Mouse (Mus musculus): ENCODE measurements around the gene Tet1. TPM values are rescaled to one million over a fixed set of nuclear protein-coding genes. Genes with fewer than 3 reads are reported as not detected.

Tet1 gene
- polyA plus RNA-seq, 1 experiment from 2014 or later = 6.4 TPM

DNA sequence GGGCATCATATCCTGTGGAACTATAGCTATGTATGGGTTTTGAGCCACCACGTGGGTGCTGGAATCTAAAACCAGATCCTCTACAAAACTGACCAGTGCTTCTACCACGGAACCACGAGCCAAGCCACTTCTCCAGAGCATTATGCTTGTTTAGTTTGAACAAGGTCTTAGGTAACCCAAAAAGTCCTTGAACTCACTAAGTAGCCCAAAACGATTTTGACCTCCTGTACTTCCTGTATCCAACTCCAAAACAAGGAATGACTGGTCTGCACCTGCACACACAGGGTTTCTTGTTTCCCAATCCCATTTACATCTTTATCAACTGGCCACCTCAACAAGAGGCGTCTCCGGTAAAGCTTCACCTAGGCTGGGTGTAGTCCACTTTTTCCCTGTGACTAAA lies 13.4 kb downstream of the Tet1 start:
- 67% methylated on average over 6 of the region's 6 CpGs for WGBS
- H3K9me3 ChIP-seq (ENCODE audit: control insufficient read depth, low read length) = no peaks in the 10 kb centered on the region
- ATAC-seq (ENCODE audit: low FRiP score, low TSS enrichment) = no peak

DNA sequence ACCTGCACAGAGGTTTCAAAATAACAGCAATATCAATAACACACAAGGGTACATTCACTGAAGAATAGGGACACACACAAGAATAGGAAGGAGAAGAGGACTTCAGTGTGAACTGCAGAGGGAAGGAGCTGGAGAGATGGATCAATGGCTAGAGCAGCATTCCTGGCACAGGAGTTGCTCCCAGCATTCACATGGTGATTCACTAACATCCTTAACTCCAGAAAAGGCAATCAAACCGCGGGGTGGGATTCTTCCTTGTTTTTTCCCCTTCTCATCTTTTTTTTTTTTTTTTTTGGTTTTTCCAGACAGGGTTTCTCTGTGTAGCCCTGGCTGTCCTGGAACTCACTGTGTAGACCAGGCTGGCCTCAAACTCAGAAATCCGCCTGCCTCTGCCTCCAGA lies 14.3 kb downstream of the Tet1 start:
- ATAC-seq (ENCODE audit: low FRiP score, low TSS enrichment) (no peak), DNase-seq (ENCODE audit: low spot score) (no peak)
- no peaks in the 10 kb centered on the region for H3K4me1 ChIP-seq (replicated peaks; ENCODE audit: control insufficient read depth, insufficient read depth)
- H3K36me3 ChIP-seq (ENCODE audit: control insufficient read depth, insufficient read depth, low read length) = no peaks in the 10 kb centered on the region
- H3K9ac ChIP-seq (ENCODE audit: low read length) = no peak overlapping the region
- 77% methylated on average over 3 of the region's 3 CpGs for WGBS
- no peak overlapping the region for H3K27ac ChIP-seq (replicated peaks)
- no peaks in the 10 kb centered on the region for H3K9me3 ChIP-seq (ENCODE audit: control insufficient read depth, low read length)
- no peak overlapping the region for H3K4me2 ChIP-seq (replicated peaks; ENCODE audit: low read depth)
- no peak overlapping the region for H3K4me3 ChIP-seq (ENCODE audit: low read depth, low read length)
- no peaks in the 10 kb centered on the region for H3K27me3 ChIP-seq (ENCODE audit: control insufficient read depth, insufficient read depth, low read length)
- TF ChIP-seq CTCF (IDR thresholded peaks at IDR 0.05; ENCODE audit: low read depth) = no peak
- TF ChIP-seq EP300 (optimal IDR thresholded peaks at IDR 0.05) = no peak

More for the DNA sequence above, 13.4 kb downstream of the Tet1 start:
- Histone ChIP-seq H3K9ac (ENCODE audit: low read length) (no peak overlapping the region), H3K4me3 (ENCODE audit: low read depth, low read length) (no peak overlapping the region), H3K4me2 (replicated peaks; ENCODE audit: low read depth) (no peak overlapping the region), H3K27me3 (ENCODE audit: control insufficient read depth, insufficient read depth, low read length) (no peaks in the 10 kb centered on the region), H3K36me3 (ENCODE audit: control insufficient read depth, insufficient read depth, low read length) (no peaks in the 10 kb centered on the region), H3K4me1 (replicated peaks; ENCODE audit: control insufficient read depth, insufficient read depth) (no peaks in the 10 kb centered on the region), H3K27ac (replicated peaks) (no peak overlapping the region)
- DNase-seq (ENCODE audit: low spot score) = no peak
- TF ChIP-seq CTCF (IDR thresholded peaks at IDR 0.05; ENCODE audit: low read depth) (no peak), EP300 (optimal IDR thresholded peaks at IDR 0.05) (no peak)

DNA sequence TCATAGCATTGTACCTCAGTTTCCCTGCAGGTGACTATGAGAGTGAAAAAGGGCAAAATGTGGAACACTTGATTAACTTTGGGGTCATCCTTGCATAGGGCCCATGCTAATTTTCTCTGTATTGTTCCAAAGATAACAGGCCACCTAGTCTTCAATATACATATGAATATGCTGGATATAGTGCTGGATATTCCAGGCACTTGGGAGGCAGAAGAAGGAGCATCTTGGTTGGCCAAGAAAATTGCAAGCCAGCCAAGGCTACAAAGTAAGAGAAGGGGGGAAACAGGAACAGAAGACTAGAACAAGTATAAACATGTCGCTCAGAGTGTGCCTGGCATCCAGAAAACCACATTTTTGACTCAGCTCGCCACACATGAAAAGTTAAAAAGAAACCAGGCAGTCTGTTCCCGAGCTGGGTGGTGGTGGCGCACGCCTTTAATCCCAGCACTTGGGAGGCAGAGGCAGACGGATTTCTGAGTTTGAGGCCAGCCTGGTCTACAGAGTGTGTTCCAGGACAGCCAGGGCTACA lies 15.4 kb downstream of the Tet1 start:
- DNase-seq (ENCODE audit: low spot score) (no peak), ATAC-seq (ENCODE audit: low FRiP score, low TSS enrichment) (no peak)
- H3K9me3 ChIP-seq (ENCODE audit: control insufficient read depth, low read length) = no peaks in the 10 kb centered on the region
- H3K27ac ChIP-seq (replicated peaks) = no peak overlapping the region
- H3K36me3 ChIP-seq (ENCODE audit: control insufficient read depth, insufficient read depth, low read length) = no peaks in the 10 kb centered on the region
- H3K9ac ChIP-seq (ENCODE audit: low read length) = no peak overlapping the region
- H3K4me3 ChIP-seq (ENCODE audit: low read depth, low read length) = no peak overlapping the region
- H3K4me1 ChIP-seq (replicated peaks; ENCODE audit: control insufficient read depth, insufficient read depth) = no peaks in the 10 kb centered on the region
- 45% methylated on average over 6 of the region's 6 CpGs for WGBS
- no peak overlapping the region for H3K4me2 ChIP-seq (replicated peaks; ENCODE audit: low read depth)
- TF ChIP-seq CTCF (IDR thresholded peaks at IDR 0.05; ENCODE audit: low read depth) (no peak), EP300 (optimal IDR thresholded peaks at IDR 0.05) (no peak)
- no peaks in the 10 kb centered on the region for H3K27me3 ChIP-seq (ENCODE audit: control insufficient read depth, insufficient read depth, low read length)

DNA sequence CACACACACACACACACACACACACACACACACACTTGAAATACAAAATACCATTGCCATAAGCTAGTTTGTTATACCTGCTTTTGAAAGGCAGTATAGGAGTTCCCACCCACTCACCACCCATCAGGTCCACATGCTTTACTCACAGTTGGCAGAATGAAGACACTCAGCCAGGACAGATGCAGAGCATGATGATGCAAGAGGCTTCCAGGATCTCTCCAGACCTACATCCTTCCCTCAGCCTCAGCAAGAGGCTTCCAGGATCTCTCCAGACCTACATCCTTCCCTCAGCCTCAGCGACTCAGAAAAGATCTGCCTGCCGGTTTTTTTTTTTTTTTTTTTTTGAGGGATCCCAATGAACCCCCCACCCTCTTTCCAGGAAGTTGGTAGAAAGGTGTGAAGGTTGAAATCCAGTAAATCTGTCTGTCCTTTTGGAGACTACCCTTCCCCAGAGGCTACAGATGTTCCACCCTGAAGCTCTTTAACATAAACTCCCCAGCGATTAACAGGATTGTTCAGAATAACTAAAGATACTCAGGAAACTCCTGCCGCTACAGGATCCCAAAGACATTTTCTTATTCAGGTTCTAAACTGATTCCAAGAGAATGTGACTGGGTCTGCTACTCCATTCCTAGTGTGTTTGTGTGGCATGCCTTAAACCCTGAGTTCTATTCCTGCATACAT lies 16.1 kb downstream of the Tet1 start:
- H3K36me3 ChIP-seq (ENCODE audit: control insufficient read depth, insufficient read depth, low read length) = no peaks in the 10 kb centered on the region
- H3K27ac ChIP-seq (replicated peaks) = no peak overlapping the region
- H3K4me2 ChIP-seq (replicated peaks; ENCODE audit: low read depth) = no peak overlapping the region
- 22% methylated on average over 4 of the region's 4 CpGs for WGBS
- no peak overlapping the region for H3K4me3 ChIP-seq (ENCODE audit: low read depth, low read length)
- H3K9me3 ChIP-seq (ENCODE audit: control insufficient read depth, low read length) = no peaks in the 10 kb centered on the region
- no peak for DNase-seq (ENCODE audit: low spot score)
- TF ChIP-seq CTCF (IDR thresholded peaks at IDR 0.05; ENCODE audit: low read depth) = no peak
- no peak for TF ChIP-seq EP300 (optimal IDR thresholded peaks at IDR 0.05)
- no peaks in the 10 kb centered on the region for H3K27me3 ChIP-seq (ENCODE audit: control insufficient read depth, insufficient read depth, low read length)
- no peak for ATAC-seq (ENCODE audit: low FRiP score, low TSS enrichment)
- H3K4me1 ChIP-seq (replicated peaks; ENCODE audit: control insufficient read depth, insufficient read depth) = no peaks in the 10 kb centered on the region
- no peak overlapping the region for H3K9ac ChIP-seq (ENCODE audit: low read length)

DNA sequence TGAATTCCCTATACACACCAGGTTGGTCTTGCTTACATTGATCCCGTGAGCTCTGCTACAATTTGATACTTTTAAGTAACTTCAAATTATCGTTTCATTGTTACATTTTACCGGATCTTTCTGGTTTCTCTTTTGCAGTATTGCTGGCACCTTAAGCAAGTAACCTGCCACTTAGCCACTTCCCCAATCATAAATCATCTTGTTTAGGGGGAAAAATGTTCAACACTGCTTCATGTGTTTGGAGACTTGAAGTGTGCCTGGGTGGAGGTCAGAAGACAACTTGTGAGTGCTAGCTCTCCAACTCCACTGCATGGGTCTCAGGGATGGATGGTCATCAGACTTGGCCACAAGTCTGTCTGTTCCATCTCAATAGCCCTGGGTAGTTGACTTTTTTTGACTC lies 17.8 kb downstream of the Tet1 start:
- Histone ChIP-seq H3K36me3 (ENCODE audit: control insufficient read depth, insufficient read depth, low read length) (no peaks in the 10 kb centered on the region), H3K4me3 (ENCODE audit: low read depth, low read length) (no peak overlapping the region), H3K4me2 (replicated peaks; ENCODE audit: low read depth) (no peak overlapping the region), H3K27me3 (ENCODE audit: control insufficient read depth, insufficient read depth, low read length) (no peaks in the 10 kb centered on the region), H3K9ac (ENCODE audit: low read length) (no peak overlapping the region), H3K4me1 (replicated peaks; ENCODE audit: control insufficient read depth, insufficient read depth) (no peaks in the 10 kb centered on the region; the same call in 1 of the 2 replicates), H3K27ac (replicated peaks) (no peak overlapping the region), H3K9me3 (ENCODE audit: control insufficient read depth, low read length) (no peaks in the 10 kb centered on the region)
- DNase-seq (ENCODE audit: low spot score) (no peak), ATAC-seq (ENCODE audit: low FRiP score, low TSS enrichment) (no peak)
- TF ChIP-seq EP300 (optimal IDR thresholded peaks at IDR 0.05) = no peak
- TF ChIP-seq CTCF (IDR thresholded peaks at IDR 0.05; ENCODE audit: low read depth) = no peak
- WGBS = 79% methylated on average over 3 of the region's 3 CpGs
